Mouse (Mus musculus) fibroblast of lung, adult 2 months (primary cell): Measurements from ENCODE around the gene Il4.
A peak's percentile ranks its signal among the peaks of the same experiment; 100 is the strongest.

Experiments
- DNase-seq: peaks from one replicate; pipeline ENCODE4 v3.0.0-alpha.2; 2011; ENCODE audit warnings: low read depth

Gene Il4

DNA sequence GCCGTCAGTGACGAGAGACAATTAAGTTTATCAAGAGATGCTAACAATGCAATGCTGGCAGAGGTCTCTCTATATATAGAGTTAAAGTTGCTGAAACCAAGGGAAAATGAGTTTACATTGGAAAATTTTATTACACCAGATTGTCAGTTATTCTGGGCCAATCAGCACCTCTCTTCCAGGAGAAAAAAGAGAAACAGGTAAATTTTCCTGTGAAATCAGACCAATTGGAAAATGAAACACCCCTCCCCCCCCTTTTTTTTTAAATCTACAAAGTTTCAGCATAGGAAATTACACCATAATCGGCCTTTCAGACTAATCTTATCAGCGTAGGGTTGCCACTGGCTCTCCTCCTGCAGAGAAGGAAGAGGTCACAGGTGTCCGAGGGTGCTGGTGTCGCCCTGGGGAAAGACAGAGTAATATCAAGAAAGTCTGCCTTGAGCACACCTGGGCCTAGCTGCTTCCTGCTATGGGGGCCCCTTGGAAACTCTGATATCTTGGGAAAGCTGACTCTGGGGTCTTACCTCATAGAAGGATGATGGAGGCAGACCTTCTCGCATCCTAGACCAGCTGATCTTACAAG is at the start of gene Il4:
Gene Il4 (minus strand): TSS at position 51 of the 580 bp plus-strand sequence.
- no peak for DNase-seq

DNA sequence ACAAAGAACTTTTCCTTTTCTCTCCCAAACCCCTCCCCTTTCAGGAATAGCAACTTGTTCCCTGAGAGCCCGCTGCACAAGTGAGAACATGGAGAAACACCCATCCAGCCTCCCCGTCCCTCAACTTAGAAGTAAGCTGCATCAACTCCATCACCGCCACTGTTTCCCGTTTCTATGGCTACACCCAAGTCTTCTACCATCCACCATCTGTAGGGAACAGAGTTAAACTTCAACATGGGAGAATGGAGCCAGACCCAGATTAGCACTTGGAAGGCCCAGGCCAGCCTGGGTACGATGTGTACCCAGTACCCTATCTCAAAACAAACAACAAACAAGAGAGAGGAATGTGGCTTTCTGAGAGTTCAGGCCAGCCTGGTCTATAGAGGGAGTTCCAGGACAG is 45.6 kb upstream of the Il4 start:
- no peak for DNase-seq

DNA sequence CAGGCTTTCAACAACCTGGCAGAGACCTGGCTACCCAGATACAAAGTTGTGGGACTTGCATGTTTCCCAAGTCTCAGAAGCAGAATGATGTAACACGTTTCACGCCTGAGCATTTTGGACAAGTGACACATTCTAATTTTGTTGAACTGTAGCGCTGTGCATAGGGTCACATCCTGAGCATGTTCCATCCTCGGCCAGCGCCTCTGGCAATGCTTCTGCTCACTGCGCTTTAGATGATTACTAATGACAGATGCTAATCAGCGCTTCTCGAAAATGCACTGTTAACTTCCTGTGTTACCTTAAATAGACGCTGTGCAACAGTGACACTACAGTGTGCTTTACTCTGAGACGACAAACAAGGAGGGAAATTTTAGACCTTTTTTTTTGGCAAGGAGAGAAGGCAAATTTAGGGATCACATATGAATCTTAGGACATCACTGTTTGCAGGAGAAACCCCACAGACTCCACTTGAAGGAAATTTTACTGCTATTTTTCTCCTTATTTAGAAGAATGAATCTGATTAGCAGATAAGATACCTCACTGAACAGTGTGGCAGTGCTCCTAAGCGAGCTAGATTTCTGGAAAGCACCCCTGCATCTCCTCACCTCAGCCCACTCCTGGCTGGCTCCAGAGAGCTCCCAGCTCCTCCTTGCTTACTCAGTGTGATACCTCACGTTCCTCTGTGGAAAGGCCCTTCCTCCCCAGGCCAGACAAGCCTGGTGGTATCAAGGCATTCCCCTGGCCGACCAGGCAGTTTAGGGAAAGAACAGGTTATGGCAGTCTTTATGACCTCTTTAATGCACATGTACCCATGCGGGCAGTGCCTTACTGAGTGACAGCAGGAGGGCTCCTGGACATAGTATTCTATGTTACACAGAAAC is 44.6 kb upstream of the Il4 start:
- DNase-seq: no peak

DNA sequence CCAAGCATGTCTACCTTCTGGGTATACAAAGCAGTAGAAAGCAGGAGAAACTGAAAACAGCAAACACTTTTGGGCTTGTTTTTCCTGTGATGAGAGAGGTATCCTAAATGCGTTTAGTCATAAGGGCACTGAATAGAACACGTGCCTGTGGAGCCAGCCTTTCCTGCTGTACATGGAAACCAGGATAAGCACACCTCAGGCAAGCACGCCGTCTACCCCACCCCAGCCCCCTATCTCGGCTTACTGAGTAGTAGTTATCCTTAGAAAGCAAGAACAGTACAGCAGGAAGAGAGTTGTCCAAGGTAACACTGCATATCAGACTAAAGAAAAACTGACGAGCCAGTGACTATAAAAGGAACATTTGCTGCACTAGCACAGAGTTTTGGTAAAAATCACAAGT is 39.4 kb upstream of the Il4 start:
- no peak for DNase-seq

DNA sequence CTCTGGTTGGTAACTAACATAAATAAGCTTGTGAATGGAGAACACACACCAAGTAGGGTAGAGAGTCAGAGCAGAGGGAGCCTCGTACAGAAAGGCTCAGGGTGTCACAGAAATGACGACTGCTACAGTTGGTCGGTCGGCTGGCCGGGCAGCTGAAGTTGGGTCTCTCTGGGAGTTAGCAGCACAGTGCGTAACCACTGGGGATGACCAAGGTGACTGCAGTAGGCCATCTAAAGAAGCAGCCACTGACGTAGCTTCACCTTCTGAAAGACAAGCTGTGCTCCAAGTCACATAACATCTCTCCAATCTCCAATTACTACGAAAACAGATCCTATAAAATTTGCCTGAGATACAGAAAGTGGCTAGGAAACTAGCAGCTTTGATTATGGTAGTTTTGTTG is 38.9 kb upstream of the Il4 start:
- DNase-seq: no peak

DNA sequence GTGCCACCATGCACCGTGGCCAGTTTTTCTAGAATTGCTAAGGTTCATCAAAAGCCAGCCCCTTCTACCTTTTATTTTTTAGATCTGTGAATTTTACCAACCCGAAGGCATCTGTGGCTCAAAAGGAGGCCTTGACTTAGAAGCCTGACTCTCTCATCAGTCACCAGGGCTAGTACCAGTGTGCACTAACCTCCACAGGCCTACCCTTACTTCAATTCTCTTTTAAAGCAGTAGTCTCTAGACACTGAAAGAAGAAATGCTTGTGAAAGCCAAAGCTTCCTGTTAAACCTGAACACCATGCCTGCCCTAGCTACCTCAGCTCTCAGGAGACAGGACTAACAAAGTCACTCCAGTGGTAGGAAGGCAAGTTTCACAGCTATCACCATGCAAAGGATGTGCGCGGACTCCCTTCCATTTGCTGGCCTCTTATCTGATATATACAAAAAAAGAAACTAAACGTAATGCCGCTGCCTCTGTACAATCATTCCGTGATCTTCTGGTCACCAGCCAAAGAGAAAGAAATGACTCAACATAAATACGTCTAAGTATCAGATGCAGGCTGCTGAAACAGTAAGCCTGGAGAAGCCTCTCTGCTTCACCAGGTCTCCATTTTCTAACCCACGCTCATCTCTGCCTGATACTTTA is 38.2 kb upstream of the Il4 start:
- DNase-seq: no peak

DNA sequence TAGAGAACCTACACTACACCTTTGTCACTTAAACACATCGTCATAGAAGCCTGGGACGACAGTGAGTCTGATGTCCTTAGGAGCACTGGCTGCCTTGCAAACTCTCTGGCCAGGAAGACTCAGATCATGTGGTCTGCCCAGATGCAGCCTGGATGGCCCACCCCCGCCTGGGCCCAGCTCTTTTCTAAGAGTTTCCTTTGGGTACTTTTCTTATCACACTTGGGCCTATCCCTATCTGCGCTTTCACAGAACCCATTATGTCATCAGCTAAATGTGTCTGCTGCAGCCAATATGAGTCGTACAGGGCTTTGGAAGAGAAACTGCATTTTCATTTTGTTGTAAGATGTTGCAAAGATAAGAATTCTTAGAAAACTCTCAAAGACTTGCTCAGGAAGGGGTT is 36.6 kb upstream of the Il4 start:
- DNase-seq: no peak

DNA sequence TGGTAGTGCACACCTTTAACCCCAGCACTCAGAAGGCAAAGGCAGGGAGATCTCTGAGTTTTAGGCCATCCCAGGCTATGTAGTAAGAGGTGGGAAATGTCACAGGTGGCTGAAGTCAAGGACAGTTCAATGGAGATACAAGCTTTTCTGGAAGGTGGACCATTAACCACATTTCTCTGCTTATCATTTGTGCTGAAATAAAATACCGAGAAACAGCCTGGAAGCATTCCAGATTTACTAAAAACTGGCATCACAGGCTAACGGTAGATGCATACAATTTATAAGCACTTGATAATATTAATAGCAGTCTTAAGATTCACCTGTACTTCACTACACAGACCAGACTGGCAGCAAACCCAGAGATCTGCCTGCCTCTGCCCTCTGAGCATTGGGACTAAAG is 34.0 kb upstream of the Il4 start:
- DNase-seq: no peak

DNA sequence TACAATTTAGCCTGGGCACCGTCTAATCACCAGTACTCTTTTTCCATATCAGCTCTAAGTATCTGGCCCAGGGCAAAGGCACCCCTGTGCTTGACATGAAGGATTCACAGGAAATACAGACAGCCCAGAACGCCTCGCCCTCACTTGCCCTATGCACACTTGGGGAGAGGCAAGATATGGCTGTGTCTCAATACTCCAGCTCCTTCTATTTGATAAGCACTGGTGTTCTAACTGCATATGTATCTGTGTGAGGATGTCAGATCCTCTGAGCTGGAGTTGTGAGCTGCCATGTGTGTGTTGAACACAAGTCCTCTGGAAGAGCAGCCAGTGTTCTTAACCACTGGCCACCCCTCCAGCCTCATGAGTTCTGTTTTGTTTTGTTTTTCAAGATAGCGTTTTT is 33.0 kb upstream of the Il4 start:
- no peak for DNase-seq

DNA sequence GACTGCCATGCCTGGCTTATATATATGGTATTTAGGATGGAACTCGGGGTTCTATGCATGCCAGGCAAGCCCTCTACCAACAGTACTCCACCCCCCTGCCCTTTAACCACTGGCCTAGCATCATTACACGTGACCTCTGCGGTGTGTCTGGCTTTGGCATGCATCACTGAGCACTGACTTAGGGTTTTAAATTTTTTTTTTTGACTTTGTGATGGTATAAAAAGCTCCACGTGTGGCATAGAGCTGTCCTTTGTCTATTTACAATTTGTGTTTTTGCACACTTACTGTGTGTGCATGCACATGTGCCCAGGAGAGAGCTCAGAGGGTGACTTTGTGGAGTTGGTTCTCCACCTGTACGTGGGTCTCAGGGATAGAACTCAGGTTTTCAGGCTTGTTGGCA is 25.5 kb upstream of the Il4 start:
- DNase-seq: no peak

DNA sequence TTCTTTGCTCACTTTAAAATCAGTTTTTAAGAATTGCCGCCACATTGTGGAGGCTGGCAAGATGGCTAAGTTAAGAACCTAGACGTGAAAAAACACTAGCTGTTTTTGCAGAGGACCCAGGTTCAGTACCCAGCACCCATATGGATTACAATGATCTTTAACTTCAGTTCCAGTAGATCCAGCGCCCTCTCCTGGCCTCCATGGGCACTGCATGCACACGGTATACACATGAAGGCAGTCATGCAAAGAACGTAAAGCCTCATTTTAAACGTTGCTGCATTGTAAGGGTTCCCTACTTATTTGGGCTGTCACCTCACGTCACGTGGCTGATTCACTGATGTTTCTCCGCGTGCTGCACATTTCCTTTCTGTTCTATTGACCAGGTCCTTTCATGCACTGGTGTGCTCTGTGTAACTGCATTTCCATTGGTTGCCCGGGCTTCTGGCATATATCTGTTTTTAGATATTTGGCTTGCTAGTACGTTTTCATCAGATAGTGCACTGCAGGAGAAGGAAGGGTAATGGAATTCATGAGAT is 24.3 kb upstream of the Il4 start:
- DNase-seq: no peak

DNA sequence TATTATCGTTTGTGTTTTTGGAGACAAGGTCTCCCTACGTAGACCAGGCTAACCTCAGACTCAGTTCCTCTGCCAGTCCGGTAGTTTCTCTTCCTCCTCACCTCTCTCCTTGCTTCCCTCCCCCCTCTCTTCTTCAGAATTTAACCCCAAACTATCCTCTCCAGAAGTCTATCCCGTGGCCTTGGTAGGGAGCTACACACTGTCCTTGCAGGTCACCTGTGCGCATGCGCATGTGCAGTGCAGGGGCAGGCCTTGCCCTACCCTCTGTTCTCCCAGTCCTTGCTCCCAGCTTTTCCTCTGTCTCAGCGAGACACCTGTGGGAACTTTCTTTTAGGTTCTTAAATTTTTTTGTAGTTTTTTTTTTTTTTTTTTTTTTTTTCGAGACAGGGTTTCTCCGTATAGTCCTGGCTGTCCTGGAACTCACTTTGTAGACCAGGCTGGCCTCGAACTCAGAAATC is 19.4 kb upstream of the Il4 start:
- DNase-seq: no peak

DNA sequence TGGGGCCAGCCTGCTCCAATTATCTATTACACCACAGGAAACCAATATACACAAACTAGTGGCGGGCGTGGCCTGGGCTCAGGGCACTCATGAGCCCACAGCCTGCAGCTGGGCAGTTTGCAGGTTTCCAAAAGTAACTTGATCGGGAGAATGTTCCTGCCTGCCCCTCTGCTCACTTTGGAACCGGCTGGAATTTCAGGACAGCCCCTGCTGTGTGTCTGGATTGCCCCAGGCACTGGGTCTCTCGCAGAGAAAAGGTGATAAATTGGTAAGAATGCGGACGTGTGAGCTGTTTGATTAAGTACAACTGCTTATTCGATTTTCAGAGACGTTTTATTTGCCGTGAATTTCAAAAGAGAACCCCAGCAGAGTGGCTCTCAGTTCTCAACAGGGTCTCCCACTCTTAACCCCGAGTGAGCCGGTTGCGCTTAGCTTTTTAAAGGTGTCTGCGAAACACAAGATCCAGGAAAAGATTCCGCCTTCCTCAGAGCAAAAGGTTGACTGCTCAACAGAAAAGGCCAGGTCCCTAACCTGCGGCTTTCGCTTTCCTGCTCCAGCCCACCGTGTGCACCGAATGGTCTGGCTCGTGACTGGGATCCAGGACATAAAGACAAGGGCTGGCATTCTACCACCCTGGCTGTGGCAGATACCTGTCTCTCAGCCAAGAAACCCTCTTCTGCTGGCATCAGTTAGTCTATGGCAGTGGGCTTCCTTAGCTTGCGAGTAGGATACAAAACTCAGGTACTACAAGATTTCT is 18.8 kb upstream of the Il4 start:
- no peak for DNase-seq

DNA sequence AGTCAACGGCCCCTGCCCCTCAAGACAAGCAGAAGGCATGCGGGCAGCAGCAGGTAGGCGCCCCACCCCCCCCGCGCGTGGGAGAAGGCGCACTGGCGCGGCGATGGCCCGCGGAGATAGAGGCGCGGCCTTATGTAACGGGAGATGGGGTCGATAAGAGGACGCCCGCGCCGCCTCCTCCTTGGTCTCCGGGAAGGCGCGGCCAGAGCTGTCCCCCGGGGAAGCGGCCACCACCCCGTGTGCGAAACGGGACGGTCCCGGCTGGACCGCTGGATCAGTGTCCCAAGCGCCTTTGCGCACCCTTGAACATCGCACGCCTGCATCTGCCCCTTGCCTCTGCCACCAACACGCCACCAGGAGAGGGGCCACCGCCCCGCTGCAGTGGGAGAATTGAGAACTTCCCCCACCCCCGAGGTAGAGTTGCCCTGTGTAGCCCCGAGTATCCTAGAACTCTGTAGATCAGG is 17.7 kb upstream of the Il4 start:
- no peak for DNase-seq

DNA sequence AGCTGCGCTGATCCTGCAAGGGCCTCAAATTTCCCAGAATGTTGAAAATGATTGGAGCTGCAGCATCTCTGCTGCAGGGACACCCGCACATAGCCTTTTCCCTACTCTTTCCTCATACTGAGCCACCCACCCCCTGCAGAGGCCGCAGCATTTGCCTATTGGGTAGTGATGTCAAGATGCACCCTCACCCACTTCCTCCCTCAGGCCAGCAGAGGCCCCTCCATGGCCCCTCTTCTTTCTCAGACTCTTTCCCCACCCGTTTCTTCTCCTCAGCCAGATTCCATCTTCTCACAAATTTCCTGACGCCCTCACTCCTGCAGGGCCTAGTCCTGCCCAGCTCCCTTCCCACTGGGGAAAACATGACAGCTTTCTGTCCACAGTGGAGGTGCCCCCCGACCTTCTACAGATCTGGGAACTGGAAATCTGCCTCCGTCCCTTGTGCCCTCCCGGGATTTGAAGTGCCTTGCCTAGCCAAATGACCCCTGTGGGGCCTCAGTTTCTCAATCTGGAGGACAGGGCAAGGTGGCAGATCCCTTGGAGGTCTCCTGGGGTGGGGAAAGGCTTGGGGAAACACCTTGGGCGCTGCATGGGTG is 17.2 kb upstream of the Il4 start:
- no peak for DNase-seq

DNA sequence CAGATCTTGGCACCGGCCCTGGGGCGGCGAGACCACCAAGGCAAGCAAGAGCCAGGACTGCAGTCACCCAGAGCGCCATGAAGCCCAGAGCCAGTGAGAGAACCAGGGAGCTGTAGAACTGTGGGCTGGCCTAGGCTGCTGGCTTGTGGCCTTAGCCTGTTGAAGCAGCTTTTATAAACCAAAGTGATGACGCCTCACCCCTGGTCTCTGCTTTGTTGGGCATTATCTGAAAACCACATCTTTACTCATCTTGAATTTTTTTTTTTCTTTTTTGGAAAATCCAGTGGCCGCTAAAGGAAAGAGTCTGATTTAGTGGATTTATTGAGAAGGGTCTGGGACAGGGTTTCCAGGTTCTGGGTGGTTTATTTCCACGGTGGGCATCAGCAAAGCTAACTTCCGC is 16.1 kb upstream of the Il4 start, which contains the start of gene Il13:
Gene Il13 (minus strand): TSS at position 147 of the 400 bp plus-strand sequence.
- no peak for DNase-seq

DNA sequence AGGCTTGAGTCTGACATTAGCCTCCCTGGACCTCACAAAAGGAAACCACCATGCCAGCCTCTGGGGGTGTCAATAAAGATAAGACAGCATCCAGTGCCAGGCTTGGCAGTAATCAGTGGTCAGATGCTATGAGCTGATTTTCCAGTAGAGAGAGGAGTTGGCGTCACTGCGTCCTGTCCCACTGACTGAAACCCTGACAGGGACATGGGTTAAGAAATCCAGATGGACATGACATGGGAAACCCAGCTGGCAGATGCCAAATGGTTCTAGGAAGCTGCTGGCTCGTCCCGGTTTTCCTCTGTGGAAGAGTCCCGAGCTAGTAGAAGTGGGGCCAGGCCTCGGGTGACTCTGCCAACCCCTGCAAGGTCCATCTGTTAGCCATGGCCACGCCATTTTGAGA is 15.2 kb upstream of the Il4 start:
- no peak for DNase-seq

DNA sequence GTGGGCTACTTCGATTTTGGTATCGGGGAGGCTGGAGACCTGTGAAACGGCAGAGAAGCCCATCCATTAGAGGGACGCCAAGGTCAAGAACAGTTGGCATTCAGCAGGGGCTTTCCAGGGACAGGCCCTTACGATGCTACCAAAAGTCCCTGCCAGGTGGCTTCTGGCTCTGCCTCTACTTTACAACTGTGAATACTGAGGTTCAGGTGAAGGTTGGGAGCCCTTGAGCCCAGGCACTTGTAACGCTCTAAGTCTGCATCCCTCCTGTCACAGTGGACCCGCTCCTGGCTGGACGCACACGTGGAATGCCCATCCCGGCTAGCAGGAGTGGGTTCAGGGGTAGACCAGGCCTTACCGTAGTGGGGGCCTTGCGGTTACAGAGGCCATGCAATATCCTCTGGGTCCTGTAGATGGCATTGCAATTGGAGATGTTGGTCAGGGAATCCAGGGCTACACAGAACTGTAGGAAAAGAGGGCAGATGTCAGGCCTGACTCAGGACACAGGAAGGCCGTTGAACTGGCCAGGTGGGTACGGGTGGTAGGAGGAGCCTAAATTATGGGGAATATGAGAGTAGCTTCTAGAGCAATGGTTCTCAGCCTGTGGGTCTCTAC is 13.8 kb upstream of the Il4 start:
- DNase-seq: no peak

DNA sequence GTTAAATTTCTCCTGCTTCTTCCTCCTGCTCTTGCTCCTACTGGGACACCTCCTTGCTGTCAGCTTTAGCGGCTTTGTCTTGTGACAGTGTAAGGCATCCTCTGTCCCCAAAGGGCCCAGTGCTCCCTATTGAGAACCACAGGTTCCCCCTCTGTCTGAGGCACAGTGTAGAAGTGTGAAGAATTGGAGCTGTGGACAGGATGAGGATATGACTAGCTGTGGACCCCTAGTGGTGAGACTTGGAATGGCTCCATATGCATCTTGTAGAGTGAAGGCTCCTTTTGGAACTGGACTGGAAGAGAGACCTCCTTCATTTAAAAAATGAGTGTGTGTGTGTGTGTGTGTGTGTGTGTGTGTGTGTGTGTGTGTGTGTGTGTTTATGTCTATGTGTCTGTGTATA is 9.4 kb upstream of the Il4 start:
- DNase-seq: peak; percentile 51

DNA sequence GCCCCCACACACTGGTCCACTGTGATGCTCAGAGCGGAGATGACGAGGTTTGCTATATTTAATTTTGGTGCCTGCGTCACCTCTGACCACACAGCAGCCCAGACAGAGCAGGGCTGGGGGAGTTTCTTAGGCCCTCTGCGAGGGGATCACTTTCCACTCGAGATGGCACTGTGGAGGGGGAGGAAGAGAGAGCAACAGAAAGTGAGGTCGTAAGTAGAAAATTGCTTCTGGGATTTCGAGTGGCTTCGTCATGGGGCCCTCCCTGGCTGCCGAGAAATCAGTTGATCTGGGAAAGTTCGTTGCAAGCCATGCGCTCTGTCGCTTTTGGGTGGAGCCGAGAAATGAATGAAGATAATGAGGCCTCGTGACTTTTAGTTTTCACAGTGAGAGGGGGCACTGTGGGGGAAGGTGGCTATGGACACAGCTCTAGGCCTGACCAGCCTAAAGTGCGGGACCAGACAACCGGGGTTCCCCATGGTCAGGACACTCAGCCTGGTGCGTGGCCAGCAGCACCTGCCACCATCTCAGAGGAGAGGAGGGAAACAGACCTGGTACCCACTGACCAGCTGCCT is 8.4 kb upstream of the Il4 start:
- DNase-seq: no peak

DNA sequence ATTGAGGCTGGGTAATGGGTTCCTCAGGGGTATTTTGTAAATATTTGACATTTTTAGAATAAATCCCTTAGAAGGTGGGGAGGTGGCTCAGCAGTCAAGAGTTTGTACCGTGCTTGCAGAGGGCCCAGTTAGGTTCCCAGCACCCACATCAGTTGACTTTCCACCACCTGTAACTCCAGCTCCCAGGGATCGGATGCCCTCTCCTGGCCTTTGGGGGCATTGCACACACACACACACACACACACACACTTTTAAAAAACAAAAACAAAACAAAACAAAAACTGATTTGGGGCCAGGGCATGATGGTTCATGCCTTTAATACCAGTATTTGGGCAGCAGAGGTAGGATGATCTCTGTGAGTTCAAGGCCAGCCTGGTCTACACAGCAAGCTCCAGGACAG is 5.7 kb upstream of the Il4 start:
- no peak for DNase-seq
